Mouse (Mus musculus) lung, postnatal 0 days (tissue): ENCODE measurements at regions not wholly inside any gene's neighbourhood (a gene's known extent, or its start where the extent isn't known, plus 50 kb on each side); places are given as distances from the start of the nearest gene placed in this dataset.

ENCODE experiments used
- ATAC-seq: fragments of 200-750 bp; cut with Nextera tagmentation; 2 replicates; pipeline ENCODE4 v1.8.0; 2017; ENCODE audit warnings: moderate library complexity
- DNase-seq: peaks from one replicate; pipeline ENCODE4 v3.0.0-alpha.2; 2016; ENCODE audit warnings: low spot score
- H3K27ac ChIP-seq: fragments of 300-500 bp; sonication (generic); 2 replicates; pipeline ENCODE4 v1.5.1; 2014; ENCODE audit warnings: antibody characterized with exemption, mild to moderate bottlenecking, low read length, mixed read lengths
- H3K27me3 ChIP-seq: fragments of 300-500 bp; sonication (generic); replicated peaks from 2 replicates; pipeline ENCODE4 v1.6.1; 2014; ENCODE audit warnings: low read length, mixed read lengths; ENCODE audit not compliant: insufficient read depth
- H3K36me3 ChIP-seq: fragments of 300-500 bp; sonication (generic); 2 replicates; pipeline ENCODE4 v1.6.1; 2014; ENCODE audit warnings: low read length, mixed read lengths; ENCODE audit not compliant: insufficient read depth
- H3K4me1 ChIP-seq: fragments of 300-500 bp; sonication (generic); 2 replicates; pipeline ENCODE4 v1.6.1; 2014; ENCODE audit warnings: antibody characterized with exemption, low read depth, low read length, mixed read lengths; ENCODE audit not compliant: insufficient read depth
- H3K4me2 ChIP-seq: fragments of 300-500 bp; sonication (generic); replicated peaks from 2 replicates; pipeline ENCODE4 v1.6.1; 2014; ENCODE audit warnings: low read depth, mild to moderate bottlenecking, low read length, moderate library complexity, mixed read lengths
- H3K4me3 ChIP-seq: fragments of 300-500 bp; sonication (generic); 2 replicates; pipeline ENCODE4 v1.5.1; 2014; ENCODE audit warnings: low read depth, low read length
- H3K9ac ChIP-seq: fragments of 300-500 bp; sonication (generic); replicated peaks from 2 replicates; pipeline ENCODE4 v1.6.1; 2014; ENCODE audit warnings: low read depth, mild to moderate bottlenecking
- H3K9me3 ChIP-seq: fragments of 300-500 bp; sonication (generic); 2 replicates; pipeline ENCODE4 v1.6.1; 2016; ENCODE audit warnings: low read length, mixed read lengths
- CTCF ChIP-seq: IDR thresholded peaks from 2 replicates; pipeline ENCODE4 v1.5.1; 2016; ENCODE audit warnings: antibody characterized with exemption, mild to moderate bottlenecking
- EP300 ChIP-seq: IDR thresholded peaks from 2 replicates; pipeline ENCODE4 v1.6.1; 2016; ENCODE audit warnings: antibody characterized with exemption, mild to moderate bottlenecking, control low read depth
- WGBS: fragments of 180-500 bp; shearing (Covaris S2); extraction: QIAGEN DNeasy Blood & Tissue Kit; methylation state at CpG from one replicate; pipeline ENCODE4 v1.1.7; 2014; 5-methylcytosine and 5-hydroxymethylcytosine counted together

GRCm38 (mm10) chr8:116215909-116216308 lies 288.9 kb upstream of the Dynlrb2 start:
- DNase-seq, result no peak
- H3K27ac ChIP-seq, result no peak overlapping the region
- H3K4me3 ChIP-seq, result no peak overlapping the region
- H3K4me2 ChIP-seq, result no peak overlapping the region
- no peaks in the 10 kb centered on the region for H3K27me3 ChIP-seq
- H3K9me3 ChIP-seq, result no peaks in the 10 kb centered on the region
- H3K4me1 ChIP-seq, result no peaks in the 10 kb centered on the region
- TF ChIP-seq EP300 (no peak), CTCF (no peak)
- 39% methylated on average over 5 of the region's 5 CpGs for WGBS
- H3K36me3 ChIP-seq, result no peaks in the 10 kb centered on the region
- no peak for ATAC-seq
- H3K9ac ChIP-seq, result no peak overlapping the region

- Histone ChIP-seq H3K9ac (no peak overlapping the region), H3K4me1 (no peaks in the 10 kb centered on the region), H3K9me3 (no peaks in the 10 kb centered on the region), H3K4me2 (no peak overlapping the region), H3K4me3 (no peak overlapping the region), H3K27me3 (no peaks in the 10 kb centered on the region), H3K27ac (no peak overlapping the region), H3K36me3 (no peaks in the 10 kb centered on the region)
- ATAC-seq (no peak), DNase-seq (no peak)
- TF ChIP-seq EP300, result no peak
- TF ChIP-seq CTCF, result no peak
- WGBS, result 14% methylated on average over 5 of the region's 5 CpGs
Observed at GRCm38 (mm10) chr8:116215286-116215860, 289.4 kb upstream of the Dynlrb2 start.

DNA sequence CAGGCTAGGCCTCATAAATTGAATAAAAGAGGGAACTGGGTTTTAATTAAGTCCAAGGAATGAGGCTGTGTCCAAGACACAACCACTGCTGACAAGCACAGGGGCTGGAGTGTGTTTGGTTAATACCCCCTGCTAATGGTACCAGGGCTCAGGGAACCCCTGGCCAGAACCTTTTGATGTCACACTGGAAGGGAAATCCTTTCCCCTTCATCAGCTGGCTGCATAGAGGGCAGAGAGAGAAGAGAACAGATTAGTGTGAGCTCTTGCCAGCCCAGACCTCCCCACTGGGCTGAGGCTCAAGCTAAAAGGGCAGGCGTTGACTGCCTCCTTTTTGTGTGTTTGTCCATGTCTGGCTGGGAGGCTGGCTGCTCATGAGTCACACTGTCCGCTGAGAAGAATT lies 301.1 kb upstream of the Dynlrb2 start:
- peak; percentile 18 for DNase-seq
- no peaks in the 10 kb centered on the region for H3K9me3 ChIP-seq
- H3K4me1 ChIP-seq, result no peaks in the 10 kb centered on the region
- H3K27ac ChIP-seq, result no peak overlapping the region
- TF ChIP-seq CTCF (no peak), EP300 (no peak)
- no peak overlapping the region for H3K4me3 ChIP-seq
- ATAC-seq, result no peak
- no peaks in the 10 kb centered on the region for H3K36me3 ChIP-seq
- no peaks in the 10 kb centered on the region for H3K27me3 ChIP-seq
- no peak overlapping the region for H3K9ac ChIP-seq
- no peak overlapping the region for H3K4me2 ChIP-seq
- WGBS, result 41% methylated on average over 2 of the region's 2 CpGs

DNA sequence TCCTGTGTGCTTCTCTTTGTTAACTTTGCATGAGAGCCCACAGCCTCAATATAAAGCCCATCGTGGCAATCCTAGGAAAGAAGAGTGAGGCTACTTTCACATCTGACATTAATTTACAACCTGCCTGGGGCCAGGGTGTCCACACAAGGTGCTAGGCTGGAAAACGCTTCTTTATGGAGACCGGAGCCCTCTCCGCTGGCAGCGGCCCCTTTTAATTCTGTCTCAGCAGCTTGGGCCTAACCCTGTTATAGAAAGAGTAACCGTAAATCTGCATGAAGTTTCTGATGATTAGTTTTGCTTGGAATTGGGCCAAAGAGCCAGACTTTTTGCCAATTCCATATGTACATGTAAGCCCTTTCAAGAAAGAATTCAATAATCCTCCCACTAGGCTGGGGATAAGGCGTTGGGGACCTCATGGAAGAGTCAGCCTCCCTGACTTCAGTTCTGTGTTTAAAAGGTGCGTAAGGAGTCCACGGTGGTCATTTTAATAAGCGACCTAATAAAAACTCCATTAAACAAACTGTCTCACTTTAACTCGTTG lies 304.2 kb upstream of the Dynlrb2 start:
- H3K27me3 ChIP-seq, result no peaks in the 10 kb centered on the region
- no peak for ATAC-seq
- WGBS, result 74% methylated on average over 11 of the region's 11 CpGs
- H3K4me2 ChIP-seq, result no peak overlapping the region
- DNase-seq, result no peak
- H3K36me3 ChIP-seq, result no peaks in the 10 kb centered on the region
- H3K4me3 ChIP-seq, result no peak overlapping the region
- no peak overlapping the region for H3K9ac ChIP-seq
- no peaks in the 10 kb centered on the region for H3K9me3 ChIP-seq
- no peak overlapping the region for H3K27ac ChIP-seq
- TF ChIP-seq EP300 (no peak), CTCF (no peak)
- no peaks in the 10 kb centered on the region for H3K4me1 ChIP-seq

DNA sequence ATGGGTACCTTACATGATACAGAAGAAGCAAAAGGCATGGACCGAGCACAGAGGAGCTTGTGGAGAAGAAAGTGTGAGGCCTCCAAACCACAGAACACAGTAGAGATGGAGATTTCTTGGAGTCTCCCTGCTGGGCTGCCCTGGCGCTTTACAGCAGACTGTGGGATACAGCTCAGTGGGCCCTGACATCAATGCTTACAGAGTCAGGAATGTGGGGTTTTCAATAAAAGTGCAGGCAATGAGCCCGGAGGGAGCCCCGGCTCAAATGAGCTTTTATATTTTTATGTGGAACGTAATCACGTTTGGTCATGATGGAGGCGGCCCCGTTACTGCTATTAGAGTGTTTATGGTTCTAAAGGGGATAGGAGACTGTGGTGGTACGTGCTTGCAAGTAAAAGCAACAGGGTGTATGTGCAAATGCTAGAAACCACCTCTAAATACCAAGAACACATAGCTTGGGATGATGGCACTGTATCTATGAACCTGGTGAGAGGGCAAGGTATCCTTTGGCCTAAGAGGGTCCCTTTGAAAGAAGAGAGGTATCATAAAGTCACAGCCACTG lies 308.1 kb upstream of the Dynlrb2 start:
- Histone ChIP-seq H3K4me1 (no peaks in the 10 kb centered on the region), H3K9me3 (no peaks in the 10 kb centered on the region), H3K4me2 (no peak overlapping the region), H3K36me3 (no peaks in the 10 kb centered on the region), H3K4me3 (no peak overlapping the region), H3K27ac (no peak overlapping the region), H3K9ac (no peak overlapping the region), H3K27me3 (no peaks in the 10 kb centered on the region)
- DNase-seq (no peak), ATAC-seq (no peak)
- WGBS, result 93% methylated on average over 9 of the region's 9 CpGs
- no peak for TF ChIP-seq EP300
- no peak for TF ChIP-seq CTCF

- no peak for TF ChIP-seq EP300
- TF ChIP-seq CTCF, result no peak
- H3K9ac ChIP-seq, result no peak overlapping the region
- ATAC-seq, result no peak
- H3K4me2 ChIP-seq, result no peak overlapping the region
- H3K27me3 ChIP-seq, result no peaks in the 10 kb centered on the region
- no peak for DNase-seq
- no peaks in the 10 kb centered on the region for H3K4me1 ChIP-seq
- 36% methylated on average over 3 of the region's 3 CpGs for WGBS
- H3K36me3 ChIP-seq, result no peaks in the 10 kb centered on the region
- no peak overlapping the region for H3K4me3 ChIP-seq
- no peaks in the 10 kb centered on the region for H3K9me3 ChIP-seq
- H3K27ac ChIP-seq, result no peak overlapping the region
Observed at GRCm38 (mm10) chr8:116192096-116192495, 312.7 kb upstream of the Dynlrb2 start.
